Mouse (Mus musculus) left cerebral cortex, adult 2 months (tissue): ENCODE results near the gene Glp2r. TPM values are rescaled to one million over a fixed set of nuclear protein-coding genes. Genes with fewer than 3 reads are reported as not detected.
A peak's percentile ranks its signal among the peaks of the same experiment; 100 is the strongest.

ENCODE experiments used
- DNase-seq, 2 experiments: peaks; one replicate each; pipeline ENCODE4 v3.0.0; 2021 to 2022; ENCODE audit warnings: low spot score in 2 of 2, mixed read lengths in 1 of 2; ENCODE audit errors: extremely low spot score in 1 of 2
- H3K27ac ChIP-seq: fragments of 200-600 bp; 2 replicates; pipeline ENCODE4 v1.8.1; 2022
- H3K4me3 ChIP-seq: fragments of 200-600 bp; 2 replicates; pipeline ENCODE4 v1.8.1; 2022
- CTCF ChIP-seq: fragments of 200-600 bp; IDR thresholded peaks from 2 replicates; pipeline ENCODE4 v1.8.1; 2022; ENCODE audit warnings: antibody characterized with exemption, mild to moderate bottlenecking, moderate library complexity
- intact Hi-C: fragments of 180-260 bp; cut with DNase I; formaldehyde crosslinking; loops from one replicate; pipeline ENCODE4 v1.15.1; 2025
- total RNA-seq, 2 experiments: library from RNA; stranded (reverse); gene quantifications; 2 replicates each; pipeline ENCODE4 v1.2.3; 2021

Gene Glp2r
- total RNA-seq, 2 experiments from 2014 or later = 1.2 to 2.0 TPM

DNA sequence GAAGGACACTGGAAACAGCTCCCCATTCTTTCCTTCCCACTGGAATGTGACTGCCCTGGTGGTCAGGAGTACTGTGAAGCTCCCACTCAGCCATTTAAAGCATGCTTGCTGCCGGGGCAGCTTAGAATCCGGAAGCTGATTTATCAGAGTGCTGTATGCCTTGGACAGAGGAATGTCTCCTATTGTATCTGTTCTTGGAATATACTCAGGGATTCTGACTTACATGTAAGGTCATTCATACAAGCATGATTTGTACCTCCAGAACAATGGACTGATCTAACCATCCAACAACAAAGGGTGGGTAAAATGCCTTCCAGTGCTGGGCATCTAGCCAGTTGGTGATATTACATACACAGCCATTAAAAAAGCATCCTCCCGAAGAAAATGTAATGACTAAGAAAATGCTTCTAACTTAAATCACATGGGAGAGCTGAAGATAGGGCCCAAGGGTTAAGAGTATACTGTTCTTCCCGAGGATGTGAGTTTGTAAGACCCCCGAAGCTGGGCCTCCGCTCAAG is 126.3 kb downstream of the Glp2r start:
- intact Hi-C loops = loop anchor here (5.0 kb wide), 3 partner anchors 47 to 272 kb away; no protein-coding TSS in a partner anchor
- Histone ChIP-seq H3K27ac (no peak overlapping the region), H3K4me3 (no peak overlapping the region)
- no peak for TF ChIP-seq CTCF
- DNase-seq = no peak

DNA sequence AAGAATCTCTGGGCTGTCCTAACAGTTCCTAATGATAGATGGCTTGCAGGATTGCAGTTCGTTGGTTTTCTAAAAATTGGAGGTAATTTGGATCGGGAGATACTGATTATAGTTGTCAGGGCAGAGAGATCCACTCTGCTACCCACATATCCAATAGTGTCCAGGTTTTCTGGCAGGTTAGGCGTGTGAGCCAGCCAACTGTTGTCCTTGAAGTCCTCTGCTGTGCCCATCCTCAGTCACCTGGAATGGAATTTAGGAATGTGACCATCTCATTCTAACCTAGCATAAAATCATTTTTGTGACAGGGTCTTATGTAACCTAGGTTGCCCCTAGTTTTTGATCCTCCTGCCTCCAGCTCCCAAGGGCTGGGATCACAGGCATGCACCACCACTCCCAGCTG is 127.5 kb downstream of the Glp2r start:
- TF ChIP-seq CTCF = no peak
- no peak overlapping the region for H3K4me3 ChIP-seq
- peak overlapping the region; percentile 24 for H3K27ac ChIP-seq
- intact Hi-C loops = no loop called here
- DNase-seq = no peak

DNA sequence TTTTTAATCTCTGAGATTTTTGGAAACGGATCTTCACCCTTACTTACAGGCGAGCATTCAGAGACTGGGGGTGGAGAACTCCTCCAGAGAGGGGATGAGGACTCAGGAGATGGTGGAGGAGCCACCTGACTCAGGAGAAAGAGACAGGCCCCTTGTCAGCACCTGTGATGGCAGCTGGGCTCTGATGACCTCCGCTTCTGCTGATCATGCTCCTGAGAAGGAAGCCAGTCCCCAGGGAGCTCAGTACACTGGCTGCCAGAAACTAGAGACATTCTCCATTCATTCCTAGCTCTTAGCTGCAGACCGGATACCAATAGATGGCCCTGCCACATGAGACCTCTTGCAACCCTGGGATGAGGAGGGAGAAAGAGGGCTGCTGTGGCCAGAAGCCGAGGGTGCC is 128.1 kb downstream of the Glp2r start:
- no peak for TF ChIP-seq CTCF
- Histone ChIP-seq H3K4me3 (no peak overlapping the region), H3K27ac (peak overlapping the region; percentile 24; the same call in 1 of the 2 replicates)
- intact Hi-C loops = no loop called here
- no peak for DNase-seq

DNA sequence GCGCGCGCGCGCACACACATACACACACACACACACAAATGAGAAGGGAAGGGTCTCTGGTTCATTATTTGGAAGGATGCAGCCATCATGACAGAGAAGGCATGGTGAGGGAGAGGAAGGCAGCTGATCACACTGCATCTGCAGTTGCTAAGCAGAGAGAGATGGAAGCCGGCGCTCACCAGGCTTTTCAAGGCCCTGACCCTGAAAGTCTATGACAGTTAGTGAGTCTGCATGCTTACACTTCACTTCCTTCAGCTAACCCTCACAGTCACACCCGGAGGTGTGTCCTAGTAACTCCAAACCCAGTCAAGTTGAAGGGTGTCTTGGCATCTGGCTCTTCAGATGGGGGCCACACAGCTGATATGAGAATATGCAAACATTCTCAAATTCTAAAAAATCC is 128.5 kb downstream of the Glp2r start:
- H3K27ac ChIP-seq = peak overlapping the region; percentile 24; the same call in 1 of the 2 replicates
- no peak for TF ChIP-seq CTCF
- intact Hi-C loops = no loop called here
- no peak for DNase-seq
- no peak overlapping the region for H3K4me3 ChIP-seq

DNA sequence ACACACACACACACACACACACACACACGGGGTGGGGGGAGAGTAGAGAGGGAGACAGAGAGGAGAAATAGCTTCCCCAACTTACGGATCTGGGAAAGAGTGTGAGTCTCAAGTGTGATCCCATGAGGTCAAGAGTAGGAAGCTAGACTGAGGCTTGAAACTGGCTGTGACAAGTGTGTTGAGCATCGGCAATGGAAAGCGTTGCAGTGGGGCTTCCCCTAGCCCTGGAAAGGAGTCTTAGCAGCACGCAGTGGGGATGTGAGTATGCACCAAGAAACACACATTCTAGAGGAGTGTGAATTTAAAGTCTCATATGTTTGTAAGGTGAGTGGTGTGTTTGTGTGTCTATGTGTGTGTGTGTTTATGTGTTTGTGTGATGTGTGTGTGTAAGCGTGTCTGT is 130.7 kb downstream of the Glp2r start:
- DNase-seq = no peak
- no peak overlapping the region for H3K4me3 ChIP-seq
- intact Hi-C loops = no loop called here
- H3K27ac ChIP-seq = no peak overlapping the region
- no peak for TF ChIP-seq CTCF

DNA sequence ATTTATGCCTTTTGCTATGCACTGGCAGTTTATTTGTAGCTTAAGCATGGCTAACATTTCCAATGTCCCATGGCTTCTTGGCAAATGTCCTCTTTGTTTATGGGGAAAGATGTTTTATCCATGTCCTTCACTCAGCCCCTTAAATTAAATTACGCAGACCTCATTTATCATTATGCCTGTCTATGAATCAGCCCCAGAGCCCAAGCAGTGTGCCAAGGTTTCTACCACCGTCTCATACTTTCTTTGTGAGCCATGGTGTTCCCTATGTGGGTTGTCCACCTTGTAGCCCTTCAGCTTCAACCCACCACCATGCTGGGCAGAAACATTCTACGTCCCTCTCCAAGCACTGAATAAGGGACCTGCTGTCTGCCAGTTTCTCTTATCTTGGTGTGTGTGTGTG is 132.6 kb downstream of the Glp2r start:
- no peak for DNase-seq
- no peak overlapping the region for H3K4me3 ChIP-seq
- no peak for TF ChIP-seq CTCF
- intact Hi-C loops = no loop called here
- no peak overlapping the region for H3K27ac ChIP-seq

DNA sequence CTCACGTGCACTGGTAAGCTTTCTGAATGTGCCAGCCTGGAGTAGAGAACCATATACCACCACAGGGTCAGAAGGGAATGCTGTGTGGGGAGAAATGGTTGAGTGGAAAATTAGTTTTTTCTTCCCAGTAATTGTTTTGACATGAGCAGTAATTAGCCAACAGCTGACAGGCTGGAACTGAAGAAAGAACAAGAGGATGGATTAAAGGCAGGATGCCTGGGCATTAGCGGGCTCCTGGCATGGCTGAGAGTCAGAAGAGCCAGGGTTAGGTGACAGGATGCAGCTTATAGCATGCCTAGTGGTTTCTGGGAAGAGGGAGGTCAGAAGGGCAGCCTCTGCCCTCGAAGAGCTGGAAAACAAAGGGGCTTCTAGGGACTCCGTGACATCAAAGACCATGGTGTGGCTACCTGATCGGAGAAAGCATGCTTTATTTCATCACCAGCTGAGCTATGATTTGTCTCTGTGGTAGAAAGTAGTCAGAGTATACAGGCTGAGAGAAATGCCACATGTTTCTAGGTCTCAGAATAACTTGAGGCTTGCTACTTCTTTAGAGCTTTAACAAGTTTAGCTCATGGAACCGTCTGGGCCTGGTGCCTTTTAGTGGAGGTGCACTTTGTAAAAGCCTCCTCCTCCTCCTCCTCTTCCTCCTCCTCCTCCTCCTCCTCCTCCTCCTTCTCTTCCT is 133.9 kb downstream of the Glp2r start:
- Histone ChIP-seq H3K27ac (peak overlapping the region; percentile 48; the same call in 1 of the 2 replicates), H3K4me3 (no peak overlapping the region)
- DNase-seq = no peak
- no peak for TF ChIP-seq CTCF
- intact Hi-C loops = no loop called here

DNA sequence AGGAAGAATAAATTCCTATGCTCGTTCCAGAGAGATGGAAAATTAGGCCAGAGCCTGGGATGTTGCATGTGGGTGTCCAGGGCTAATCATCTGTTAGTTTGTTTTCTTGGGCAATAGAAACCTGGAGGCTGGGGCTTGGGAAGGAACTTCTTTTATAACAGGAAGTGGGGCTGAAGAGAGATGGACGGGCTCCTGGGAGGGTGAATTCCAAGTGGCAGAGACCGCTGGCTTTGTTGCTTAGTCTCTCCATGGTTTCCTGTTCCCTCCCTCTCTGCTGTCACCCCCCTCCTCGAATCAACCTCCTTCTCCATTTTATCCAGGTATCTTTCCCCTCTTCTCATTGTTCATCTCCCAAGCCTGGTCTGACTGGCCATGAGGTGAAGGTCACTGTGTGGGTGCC is 134.8 kb downstream of the Glp2r start:
- Histone ChIP-seq H3K4me3 (no peak overlapping the region), H3K27ac (peak overlapping the region; percentile 48; the same call in 1 of the 2 replicates)
- intact Hi-C loops = no loop called here
- no peak for TF ChIP-seq CTCF
- no peak for DNase-seq

DNA sequence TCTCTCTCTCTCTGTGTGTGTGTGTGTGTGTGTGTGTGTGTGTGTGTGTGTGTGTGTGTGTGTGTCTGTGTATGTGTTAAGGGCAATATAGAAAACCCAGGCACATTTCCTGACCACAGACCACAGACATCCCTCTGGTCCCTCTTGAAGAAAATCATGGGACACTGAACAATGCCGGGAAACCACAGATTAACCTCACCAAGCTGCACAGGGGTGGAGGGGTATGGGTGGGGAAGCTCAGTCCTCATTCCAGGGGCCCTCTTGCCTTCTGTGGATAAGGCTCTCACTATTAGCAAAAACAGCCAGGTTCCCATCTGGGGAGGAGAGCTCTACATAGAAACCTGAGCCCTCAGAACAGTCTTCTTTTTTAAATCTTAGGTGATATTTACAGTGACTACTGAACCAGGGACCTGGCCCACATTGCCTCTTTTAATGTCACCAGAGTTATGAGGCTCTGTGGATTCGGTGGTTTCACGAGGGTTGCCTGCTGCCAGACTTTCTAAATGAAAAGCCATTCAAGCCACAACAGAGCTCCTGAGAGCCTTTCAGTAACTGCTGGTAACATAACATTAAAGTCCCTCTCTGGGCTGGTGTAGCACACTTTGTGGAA is 137.2 kb downstream of the Glp2r start:
- DNase-seq = no peak
- no peak for TF ChIP-seq CTCF
- intact Hi-C loops = no loop called here

DNA sequence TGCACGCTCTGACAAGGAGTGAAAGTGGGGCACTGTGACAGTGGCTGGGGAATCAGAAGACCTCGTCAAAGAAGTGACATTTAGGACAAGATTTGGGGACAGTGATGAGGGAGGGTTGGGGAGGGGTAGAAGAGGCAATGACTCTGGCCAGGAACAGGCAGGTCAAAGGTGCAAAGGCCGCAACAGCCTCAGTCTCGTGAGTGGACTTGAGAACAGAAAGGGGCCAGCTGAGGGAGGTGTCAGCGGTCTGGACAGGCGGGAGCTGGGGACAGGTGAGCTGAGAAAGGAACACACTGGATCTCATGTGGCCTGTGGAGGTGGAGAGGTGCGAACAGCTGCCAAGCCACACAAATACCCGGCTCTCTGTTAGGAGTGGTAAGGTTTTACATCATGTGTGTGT is 138.0 kb downstream of the Glp2r start:
- H3K27ac ChIP-seq = no peak overlapping the region
- no peak for DNase-seq
- intact Hi-C loops = no loop called here
- no peak for TF ChIP-seq CTCF
- H3K4me3 ChIP-seq = no peak overlapping the region

More for the DNA sequence above, 137.2 kb downstream of the Glp2r start:
- H3K27ac ChIP-seq = no peak overlapping the region
- no peak overlapping the region for H3K4me3 ChIP-seq

DNA sequence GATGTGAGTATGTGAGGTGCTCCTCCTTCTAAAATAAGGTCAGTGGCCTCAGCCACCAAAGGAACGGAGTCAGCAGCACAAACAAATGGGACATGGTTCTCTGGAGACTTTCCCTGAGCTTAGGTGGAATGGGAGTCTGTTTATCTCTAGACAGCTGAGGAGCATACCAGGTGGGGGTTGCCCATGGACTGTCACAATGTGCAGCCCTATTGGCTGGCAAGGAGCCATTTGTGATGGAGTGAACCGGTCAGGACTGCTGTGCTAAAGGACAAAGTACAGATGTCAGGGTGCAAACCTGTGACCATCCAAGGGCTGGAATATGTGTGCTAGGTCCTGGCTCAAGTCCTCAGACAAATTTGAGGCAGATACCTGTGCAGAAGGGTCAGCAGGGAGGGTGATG is 142.4 kb downstream of the Glp2r start:
- DNase-seq = no peak
- Histone ChIP-seq H3K27ac (no peak overlapping the region), H3K4me3 (no peak overlapping the region)
- intact Hi-C loops = no loop called here
- TF ChIP-seq CTCF = no peak

DNA sequence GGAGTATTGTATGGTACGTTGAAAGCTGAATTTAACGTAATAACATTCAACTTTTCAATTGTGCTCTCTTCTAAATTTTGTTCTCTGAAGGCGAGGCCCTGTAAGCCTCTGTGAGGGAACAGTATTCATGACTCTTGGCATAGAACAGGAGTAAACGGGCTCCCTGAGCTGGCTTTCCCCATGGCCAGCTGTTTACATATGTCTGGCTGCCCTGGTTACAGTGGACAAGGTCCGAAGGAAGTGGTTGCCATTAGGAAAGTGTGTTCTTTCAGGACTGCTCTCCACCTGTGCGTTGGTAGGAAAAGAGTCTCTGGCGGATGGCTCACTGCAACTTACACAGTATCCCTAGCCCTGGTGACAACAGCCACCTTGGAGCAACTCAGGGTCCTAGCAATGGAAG is 143.8 kb downstream of the Glp2r start:
- intact Hi-C loops = no loop called here
- TF ChIP-seq CTCF = no peak
- Histone ChIP-seq H3K27ac (no peak overlapping the region), H3K4me3 (no peak overlapping the region)
- DNase-seq = no peak

DNA sequence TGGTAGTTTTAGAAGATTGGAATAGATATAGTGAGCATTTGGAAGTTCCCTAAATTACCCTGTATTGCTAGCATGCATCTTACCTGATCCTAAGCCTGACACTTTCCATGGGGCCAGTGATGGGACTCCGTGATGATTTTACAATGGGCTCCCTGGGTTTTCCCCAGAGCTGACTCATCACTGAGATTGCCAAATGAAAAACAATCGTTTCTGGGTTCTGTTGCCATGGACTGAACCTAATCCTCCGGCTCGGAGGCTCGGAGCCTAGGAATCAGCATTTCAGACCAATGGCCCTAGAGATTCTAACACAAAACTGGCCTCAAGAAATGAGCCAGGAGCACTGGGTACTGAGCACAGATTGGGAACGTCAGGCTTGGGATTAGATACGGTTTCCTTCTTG is 148.6 kb downstream of the Glp2r start:
- no peak for TF ChIP-seq CTCF
- intact Hi-C loops = no loop called here
- H3K4me3 ChIP-seq = no peak overlapping the region
- DNase-seq = no peak
- no peak overlapping the region for H3K27ac ChIP-seq
